Mouse (Mus musculus) forebrain, embryonic 12.5 days (tissue): ENCODE data around the gene Sugct. TPM values are rescaled to one million over a fixed set of nuclear protein-coding genes. Genes with fewer than 3 reads are reported as not detected.

Experiments
- ATAC-seq: fragments of 200-750 bp; cut with Nextera tagmentation; 2 replicates; pipeline ENCODE4 v1.8.0; 2017; ENCODE audit warnings: moderate TSS enrichment; ENCODE audit not compliant: low FRiP score
- H3K27ac ChIP-seq: fragments of 300-500 bp; sonication (generic); 2 replicates; pipeline ENCODE4 v1.5.1; 2016; ENCODE audit warnings: mild to moderate bottlenecking
- H3K27me3 ChIP-seq: fragments of 300-500 bp; sonication (generic); 2 replicates; pipeline ENCODE4 v1.6.1; 2016; ENCODE audit warnings: mild to moderate bottlenecking
- H3K36me3 ChIP-seq: fragments of 300-500 bp; sonication (generic); replicated peaks from 2 replicates; pipeline ENCODE4 v1.6.1; 2016; ENCODE audit warnings: mild to moderate bottlenecking
- H3K4me1 ChIP-seq: fragments of 300-500 bp; sonication (generic); 2 replicates; pipeline ENCODE4 v1.6.1; 2016
- H3K4me2 ChIP-seq: fragments of 300-500 bp; sonication (generic); 2 replicates; pipeline ENCODE4 v1.6.1; 2016; ENCODE audit warnings: mild to moderate bottlenecking, moderate library complexity
- H3K4me3 ChIP-seq: fragments of 300-500 bp; sonication (generic); replicated peaks from 2 replicates; pipeline ENCODE4 v1.5.1; 2016; ENCODE audit warnings: mild to moderate bottlenecking
- H3K9ac ChIP-seq: fragments of 300-500 bp; sonication (generic); 2 replicates; pipeline ENCODE4 v1.6.1; 2016; ENCODE audit warnings: mild to moderate bottlenecking
- H3K9me3 ChIP-seq: fragments of 300-500 bp; sonication (generic); 2 replicates; pipeline ENCODE4 v1.6.1; 2016
- WGBS: fragments of 180-500 bp; shearing (Covaris S2); methylation state at CpG from one replicate; pipeline ENCODE4 v1.1.7; 2016; 5-methylcytosine and 5-hydroxymethylcytosine counted together
- polyA plus RNA-seq: library from polyadenylated mRNA; unstranded; fragments of >200 nt; fragmentation: Nextera tagmentation; extraction: Ambion mirVana; gene quantifications from 2 replicates; pipeline ENCODE4 v1.2.1, GENCODE M21; 2016

Gene Sugct
- polyA plus RNA-seq, 1 experiment from 2014 or later = 2.4 TPM

GRCm38 (mm10) chr13:17212681-17213080 is 482.7 kb downstream of the Sugct start:
- H3K36me3 ChIP-seq = no peaks in the 10 kb centered on the region
- no peak overlapping the region for H3K4me2 ChIP-seq
- H3K9ac ChIP-seq = no peak overlapping the region
- H3K27ac ChIP-seq = no peak overlapping the region
- H3K4me1 ChIP-seq = no peaks in the 10 kb centered on the region
- H3K4me3 ChIP-seq = no peak overlapping the region
- no peaks in the 10 kb centered on the region for H3K9me3 ChIP-seq
- ATAC-seq = no peak
- H3K27me3 ChIP-seq = no peaks in the 10 kb centered on the region

- Histone ChIP-seq H3K9ac (no peak overlapping the region), H3K36me3 (no peaks in the 10 kb centered on the region), H3K4me1 (no peaks in the 10 kb centered on the region), H3K4me2 (no peak overlapping the region), H3K4me3 (no peak overlapping the region), H3K9me3 (no peaks in the 10 kb centered on the region), H3K27ac (no peak overlapping the region), H3K27me3 (no peaks in the 10 kb centered on the region)
- ATAC-seq = no peak
- 42% methylated on average over 3 of the region's 3 CpGs for WGBS
Measured at GRCm38 (mm10) chr13:17190180-17190762, 505.1 kb downstream of the Sugct start.

DNA sequence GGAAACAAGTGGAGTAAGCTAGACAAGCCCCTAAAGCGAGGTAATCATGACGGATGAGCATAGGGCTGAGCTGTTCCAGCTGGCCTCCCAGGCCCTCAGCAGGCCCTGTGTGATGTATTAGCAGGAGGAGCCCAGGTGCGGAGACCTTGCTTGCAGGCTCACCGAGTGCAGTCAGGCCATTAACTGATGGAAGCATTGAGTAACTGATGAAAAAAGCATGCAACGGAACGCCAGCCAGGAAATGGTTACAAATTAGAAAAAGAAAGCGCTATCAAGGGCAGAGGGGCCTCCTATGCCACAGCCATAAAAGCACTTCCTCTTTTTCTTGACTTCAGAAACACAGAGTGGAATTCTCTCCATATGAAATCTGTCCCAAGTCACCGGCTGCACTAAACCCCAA is 510.1 kb downstream of the Sugct start:
- ATAC-seq = no peak
- Histone ChIP-seq H3K4me1 (no peaks in the 10 kb centered on the region), H3K4me2 (no peak overlapping the region), H3K4me3 (no peak overlapping the region), H3K36me3 (no peaks in the 10 kb centered on the region), H3K27me3 (no peaks in the 10 kb centered on the region), H3K9me3 (no peaks in the 10 kb centered on the region), H3K27ac (no peak overlapping the region), H3K9ac (no peak overlapping the region)
- WGBS = 67% methylated on average over 8 of the region's 8 CpGs

GRCm38 (mm10) chr13:17165917-17166316 is 529.4 kb downstream of the Sugct start:
- no peak overlapping the region for H3K27ac ChIP-seq
- H3K9me3 ChIP-seq = no peaks in the 10 kb centered on the region
- H3K4me2 ChIP-seq = no peak overlapping the region
- 82% methylated on average over 3 of the region's 3 CpGs for WGBS
- H3K4me3 ChIP-seq = no peak overlapping the region
- no peak overlapping the region for H3K9ac ChIP-seq
- H3K4me1 ChIP-seq = no peaks in the 10 kb centered on the region
- no peak for ATAC-seq
- H3K36me3 ChIP-seq = no peaks in the 10 kb centered on the region
- no peaks in the 10 kb centered on the region for H3K27me3 ChIP-seq

DNA sequence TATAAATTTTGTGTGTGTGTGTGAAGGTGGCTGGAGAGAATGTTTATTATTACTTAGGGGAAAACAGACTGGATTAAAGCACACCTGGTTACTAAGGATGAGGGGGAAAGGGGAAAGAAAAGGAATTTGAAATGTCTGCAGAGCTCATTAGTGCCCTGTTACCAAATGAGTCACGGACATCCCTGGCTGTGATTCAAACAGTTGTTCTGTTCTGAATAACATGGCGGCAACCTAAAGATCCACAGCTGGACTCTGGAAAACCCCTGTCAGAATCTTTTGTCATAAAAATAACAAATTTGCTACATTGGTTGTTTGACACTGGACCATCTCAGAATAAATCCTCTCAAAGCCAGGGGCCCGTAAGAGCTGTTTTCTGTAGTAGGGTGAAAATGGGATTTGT is 530.6 kb downstream of the Sugct start:
- no peaks in the 10 kb centered on the region for H3K36me3 ChIP-seq
- no peak overlapping the region for H3K9ac ChIP-seq
- H3K27me3 ChIP-seq = no peaks in the 10 kb centered on the region
- ATAC-seq = no peak
- 73% methylated on average over 3 of the region's 3 CpGs for WGBS
- H3K4me2 ChIP-seq = no peak overlapping the region
- H3K27ac ChIP-seq = no peak overlapping the region
- no peaks in the 10 kb centered on the region for H3K9me3 ChIP-seq
- no peak overlapping the region for H3K4me3 ChIP-seq
- no peaks in the 10 kb centered on the region for H3K4me1 ChIP-seq

DNA sequence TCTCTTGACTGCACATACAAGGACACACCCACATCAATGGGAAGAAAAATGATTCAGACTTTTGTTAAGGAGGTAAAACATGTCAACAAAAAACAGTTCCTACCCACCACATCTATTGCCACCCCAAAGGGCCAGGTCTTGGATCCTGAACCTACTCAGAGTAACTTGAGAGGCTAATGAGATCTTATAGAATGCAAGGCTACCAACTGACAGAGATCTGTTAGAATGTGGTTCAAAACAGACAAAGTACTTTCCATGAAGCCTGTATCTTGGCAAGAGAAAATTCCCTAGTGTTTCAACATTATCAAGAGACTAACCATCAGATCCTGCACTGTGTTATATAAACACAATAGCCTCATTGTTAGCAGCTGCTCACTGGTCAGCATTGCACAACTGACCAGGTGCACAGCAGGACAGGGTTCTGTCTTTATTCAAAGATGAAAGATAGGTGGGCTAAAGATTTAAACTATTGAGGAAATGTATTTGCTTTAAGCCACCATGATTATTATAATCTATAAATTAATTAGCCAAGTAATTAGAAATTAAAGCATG is 548.8 kb downstream of the Sugct start:
- H3K27me3 ChIP-seq = no peaks in the 10 kb centered on the region
- no peak overlapping the region for H3K4me3 ChIP-seq
- H3K4me1 ChIP-seq = no peaks in the 10 kb centered on the region
- no peak overlapping the region for H3K4me2 ChIP-seq
- H3K36me3 ChIP-seq = no peaks in the 10 kb centered on the region
- H3K9ac ChIP-seq = no peak overlapping the region
- no peaks in the 10 kb centered on the region for H3K9me3 ChIP-seq
- ATAC-seq = no peak
- H3K27ac ChIP-seq = no peak overlapping the region

- 60% methylated on average over 3 of the region's 3 CpGs for WGBS
- H3K36me3 ChIP-seq = no peaks in the 10 kb centered on the region
- ATAC-seq = no peak
- H3K9me3 ChIP-seq = no peaks in the 10 kb centered on the region
- no peaks in the 10 kb centered on the region for H3K27me3 ChIP-seq
- H3K4me3 ChIP-seq = no peak overlapping the region
- H3K9ac ChIP-seq = no peak overlapping the region
- no peak overlapping the region for H3K27ac ChIP-seq
- no peaks in the 10 kb centered on the region for H3K4me1 ChIP-seq
- H3K4me2 ChIP-seq = no peak overlapping the region
Measured at GRCm38 (mm10) chr13:17116073-17116472, 579.3 kb downstream of the Sugct start.

DNA sequence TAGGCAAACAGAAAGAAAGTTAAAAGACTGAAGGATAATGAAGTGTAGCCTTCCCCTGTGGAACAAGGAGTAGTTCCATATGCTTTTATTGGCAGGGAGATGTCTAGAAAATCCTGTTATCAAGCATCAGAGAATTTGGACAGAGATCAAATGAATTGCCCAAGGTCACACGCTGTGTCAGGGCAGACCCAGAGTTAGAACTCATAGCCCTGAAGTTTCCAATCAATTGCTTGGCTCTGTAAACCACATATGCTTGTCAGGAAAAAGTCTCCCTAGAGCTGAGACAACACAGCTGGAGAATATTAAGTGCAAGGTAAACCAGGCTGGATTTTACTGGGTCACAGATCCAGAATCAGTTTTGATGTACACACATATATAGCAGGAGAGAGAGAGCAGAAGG is 593.0 kb downstream of the Sugct start:
- ATAC-seq = no peak
- Histone ChIP-seq H3K9me3 (no peaks in the 10 kb centered on the region), H3K4me3 (no peak overlapping the region), H3K4me1 (no peaks in the 10 kb centered on the region), H3K9ac (no peak overlapping the region), H3K27me3 (no peaks in the 10 kb centered on the region), H3K27ac (no peak overlapping the region), H3K36me3 (no peaks in the 10 kb centered on the region), H3K4me2 (no peak overlapping the region)
- WGBS = 83% methylated on average over 1 of the region's 1 CpGs

- Histone ChIP-seq H3K9me3 (no peaks in the 10 kb centered on the region), H3K4me3 (no peak overlapping the region), H3K36me3 (no peaks in the 10 kb centered on the region), H3K4me2 (no peak overlapping the region), H3K9ac (no peak overlapping the region), H3K27ac (no peak overlapping the region), H3K4me1 (no peaks in the 10 kb centered on the region), H3K27me3 (no peaks in the 10 kb centered on the region)
- WGBS = 84% methylated on average over 2 of the region's 2 CpGs
- no peak for ATAC-seq
Measured at GRCm38 (mm10) chr13:17086547-17086946, 608.8 kb downstream of the Sugct start.

DNA sequence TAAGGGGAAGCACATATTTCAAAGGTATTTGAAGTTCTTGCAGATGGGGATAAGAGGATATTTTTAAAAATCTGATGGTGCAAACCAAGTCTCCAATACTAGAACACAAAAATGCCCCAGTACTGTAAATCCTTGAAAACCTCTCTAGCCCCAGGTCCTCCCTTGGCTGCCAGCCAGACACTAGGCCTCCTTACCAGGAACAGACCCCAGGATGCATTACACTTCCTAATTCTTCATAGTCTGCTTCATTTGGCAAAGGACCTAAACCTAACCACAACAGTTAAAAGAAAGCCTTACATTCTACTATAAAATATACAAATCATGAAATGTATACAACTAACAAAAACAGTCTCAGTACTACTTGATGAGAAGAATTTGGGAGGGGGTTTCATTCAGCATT is 609.2 kb downstream of the Sugct start:
- Histone ChIP-seq H3K9me3 (no peaks in the 10 kb centered on the region), H3K36me3 (no peaks in the 10 kb centered on the region), H3K4me1 (no peaks in the 10 kb centered on the region), H3K4me2 (no peak overlapping the region), H3K9ac (no peak overlapping the region), H3K27me3 (no peaks in the 10 kb centered on the region), H3K4me3 (no peak overlapping the region), H3K27ac (no peak overlapping the region)
- ATAC-seq = no peak

DNA sequence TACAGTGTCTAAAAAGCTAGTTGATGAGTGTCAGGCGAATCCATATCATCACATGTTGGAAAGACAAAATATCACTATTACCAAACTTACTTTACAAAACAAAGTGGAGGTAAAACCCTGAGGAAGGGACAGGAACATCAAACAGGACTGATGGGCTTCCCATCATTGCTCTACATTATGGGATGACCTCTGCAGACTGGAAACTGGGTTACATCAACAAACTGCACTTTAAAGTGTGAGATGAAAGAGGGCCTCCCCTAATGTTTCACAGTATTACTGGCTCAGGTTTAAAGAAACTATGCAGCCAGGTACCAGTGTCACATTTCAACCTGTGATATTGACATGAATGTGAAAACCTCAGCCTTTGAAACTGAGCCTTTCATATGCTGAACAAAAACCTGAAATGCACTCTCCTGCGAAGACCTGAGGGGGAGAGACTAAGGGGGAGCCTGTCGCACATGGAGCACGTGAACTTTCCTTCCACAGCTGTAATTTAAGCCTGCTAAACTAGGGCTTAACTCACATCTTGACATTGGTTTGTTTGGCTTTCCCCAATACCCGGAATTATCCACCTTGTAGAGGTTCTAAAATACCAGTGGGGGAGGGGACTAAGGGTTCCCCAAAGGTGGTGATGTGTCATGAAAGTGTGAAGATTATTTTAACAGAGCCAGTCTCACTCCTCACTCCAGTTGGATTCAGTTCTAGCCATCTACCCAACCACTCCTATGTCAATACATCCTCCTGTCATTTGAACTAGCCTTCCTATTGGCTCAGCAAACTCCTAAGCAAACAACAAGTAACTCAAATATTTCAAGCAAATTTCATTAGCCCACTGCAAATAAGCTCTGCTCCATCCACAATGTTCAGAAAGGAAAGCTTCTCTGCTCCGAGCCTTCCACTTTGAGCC is 610.2 kb downstream of the Sugct start:
- H3K9ac ChIP-seq = no peak overlapping the region
- no peaks in the 10 kb centered on the region for H3K4me1 ChIP-seq
- H3K4me3 ChIP-seq = no peak overlapping the region
- H3K27ac ChIP-seq = no peak overlapping the region
- H3K4me2 ChIP-seq = no peak overlapping the region
- 67% methylated on average over 6 of the region's 6 CpGs for WGBS
- no peaks in the 10 kb centered on the region for H3K27me3 ChIP-seq
- H3K9me3 ChIP-seq = no peaks in the 10 kb centered on the region
- no peaks in the 10 kb centered on the region for H3K36me3 ChIP-seq
- no peak for ATAC-seq

- Histone ChIP-seq H3K27ac (no peak overlapping the region), H3K4me3 (no peak overlapping the region), H3K4me2 (no peak overlapping the region), H3K27me3 (no peaks in the 10 kb centered on the region), H3K9me3 (no peaks in the 10 kb centered on the region), H3K4me1 (no peaks in the 10 kb centered on the region), H3K36me3 (no peaks in the 10 kb centered on the region), H3K9ac (no peak overlapping the region)
- WGBS = 92% methylated on average over 2 of the region's 2 CpGs
- no peak for ATAC-seq
Measured at GRCm38 (mm10) chr13:17081618-17082017, 613.7 kb downstream of the Sugct start.

GRCm38 (mm10) chr13:17065552-17065951 is 629.8 kb downstream of the Sugct start:
- 67% methylated on average over 3 of the region's 3 CpGs for WGBS
- Histone ChIP-seq H3K9me3 (no peaks in the 10 kb centered on the region), H3K4me2 (no peak overlapping the region), H3K27me3 (no peaks in the 10 kb centered on the region), H3K4me1 (no peaks in the 10 kb centered on the region), H3K36me3 (no peaks in the 10 kb centered on the region), H3K4me3 (no peak overlapping the region), H3K27ac (no peak overlapping the region), H3K9ac (no peak overlapping the region)
- no peak for ATAC-seq
